Comparison of ENCODE assay signal across 8 mouse cellular contexts in genomic region chr10:61341557-61341956, GRCm38 (mm10). TPM values are rescaled to one million over a fixed set of nuclear protein-coding genes. Genes with fewer than 3 reads are reported as not detected.
DNase-seq lines count a peak whose midpoint lies in the region; ATAC-seq and TF ChIP-seq lines count a peak whose summit lies in the region.

No protein-coding gene starts in this region.

- peak; percentile 71 for TF ChIP-seq RAD21 in MEL (IDR thresholded peaks at IDR 0.05; ENCODE audit: low read depth, low read length)

- no peak for TF ChIP-seq EP300 in MEL (IDR thresholded peaks at IDR 0.05; ENCODE audit: low read depth in 1 of 2, low read length in 2 of 2)

- intact Hi-C loops in left cerebral cortex, postnatal 10 days (cut with DNase I): loop anchor here (2.0 to 10.0 kb wide), 2 partner anchors 57 to 313 kb away; no protein-coding TSS in a partner anchor

- DNase-seq in MEL (ENCODE audit: low read depth, low spot score): peak; percentile 57
- DNase-seq in hindbrain, embryonic 14.5 days (ENCODE audit: low spot score): peak; percentile 73
- peak; percentile 66 to 82 for DNase-seq in left cerebral cortex, postnatal 10 days (ENCODE audit: extremely low spot score in 1 of 2, low spot score in 2 of 2)
- peak; percentile 81 for DNase-seq in midbrain, embryonic 14.5 days
- peak; percentile 30 to 64 for DNase-seq in spleen, adult 18-20 months

- no peak overlapping the region for H3K4me3 ChIP-seq in MEL (ENCODE audit: control insufficient read depth in 1 of 2, insufficient read depth in 1 of 2, low read depth in 2 of 2, low read length in 2 of 2)
- H3K4me3 ChIP-seq in bone marrow macrophage, adult 2 months (ENCODE audit: insufficient read depth, low read length): no peak overlapping the region
- no peak overlapping the region for H3K4me3 ChIP-seq in forebrain, embryonic 12.5 days (replicated peaks)
- no peak overlapping the region for H3K4me3 ChIP-seq in hindbrain, embryonic 14.5 days (replicated peaks; ENCODE audit: low read length)
- H3K4me3 ChIP-seq in midbrain, embryonic 14.5 days (replicated peaks; ENCODE audit: low read depth, low read length): no peak overlapping the region

- H3K9me3 ChIP-seq in MEL (replicated peaks; ENCODE audit: insufficient read depth, low read length): no peaks in the 10 kb centered on the region
- no peaks in the 10 kb centered on the region for H3K9me3 ChIP-seq in forebrain, embryonic 12.5 days
- H3K9me3 ChIP-seq in hindbrain, embryonic 14.5 days (ENCODE audit: control insufficient read depth, low read length): no peaks in the 10 kb centered on the region
- no peaks in the 10 kb centered on the region for H3K9me3 ChIP-seq in midbrain, embryonic 14.5 days (ENCODE audit: control insufficient read depth, low read length)

- H3K36me3 ChIP-seq in MEL (ENCODE audit: control insufficient read depth in 1 of 2, insufficient read depth in 2 of 2, low read length in 2 of 2): no peaks in the 10 kb centered on the region
- no peaks in the 10 kb centered on the region for H3K36me3 ChIP-seq in forebrain, embryonic 12.5 days (replicated peaks)
- no peaks in the 10 kb centered on the region; the same call in 1 of the 2 replicates for H3K36me3 ChIP-seq in hindbrain, embryonic 14.5 days (replicated peaks; ENCODE audit: control insufficient read depth, insufficient read depth)
- no peaks in the 10 kb centered on the region for H3K36me3 ChIP-seq in midbrain, embryonic 14.5 days (ENCODE audit: control insufficient read depth, insufficient read depth, low read length)

- TF ChIP-seq CTCF in MEL (IDR thresholded peaks at IDR 0.05 in 2 of 3, conservative IDR thresholded peaks at IDR 0.05 in 1 of 3; ENCODE audit: control insufficient read depth in 1 of 3, insufficient read depth in 1 of 3, low read depth in 2 of 3, low read length in 3 of 3, poor library complexity in 1 of 3, severe bottlenecking in 1 of 3): peak; percentile 84 to 91 (median 89)
- peak; percentile 82 for TF ChIP-seq CTCF in bone marrow macrophage, adult 2 months (IDR thresholded peaks at IDR 0.05; ENCODE audit: low read depth, low read length)

- H3K4me1 ChIP-seq in MEL (ENCODE audit: control insufficient read depth in 1 of 2, insufficient read depth in 2 of 2, low read length in 2 of 2): no peaks in the 10 kb centered on the region
- peaks cover 2% of the 10 kb centered on the region; the same call in 1 of the 2 replicates for H3K4me1 ChIP-seq in bone marrow macrophage, adult 2 months (ENCODE audit: control insufficient read depth, insufficient read depth, low read length)
- peaks cover 9% of the 10 kb centered on the region for H3K4me1 ChIP-seq in forebrain, embryonic 12.5 days
- H3K4me1 ChIP-seq in hindbrain, embryonic 14.5 days (replicated peaks; ENCODE audit: control insufficient read depth, insufficient read depth, low read length): 0 out of 2 replicates have a peak, but pooled peaks cover 8% of the 10 kb centered on the region
- H3K4me1 ChIP-seq in midbrain, embryonic 14.5 days (ENCODE audit: control insufficient read depth, insufficient read depth, low read length): 0 out of 2 replicates have a peak, but pooled peaks cover 4% of the 10 kb centered on the region

- H3K4me2 ChIP-seq in forebrain, embryonic 12.5 days: no peak overlapping the region
- H3K4me2 ChIP-seq in hindbrain, embryonic 14.5 days (replicated peaks): no peak overlapping the region
- H3K4me2 ChIP-seq in midbrain, embryonic 14.5 days (ENCODE audit: low read length): no peak overlapping the region

- no peaks in the 10 kb centered on the region for H3K79me2 ChIP-seq in MEL (ENCODE audit: control insufficient read depth, insufficient read depth, low read length, poor library complexity)

- ATAC-seq in forebrain, embryonic 12.5 days (ENCODE audit: low FRiP score): 0 out of 2 replicates have a peak, but pooled peaks have one; percentile 24
- ATAC-seq in hindbrain, embryonic 14.5 days (ENCODE audit: low FRiP score): peak; percentile 46; the same call in 1 of the 2 replicates
- ATAC-seq in midbrain, embryonic 14.5 days (ENCODE audit: low FRiP score, low TSS enrichment): no peak
- ATAC-seq in erythroblast, adult 5-6 weeks (replicated peaks; ENCODE audit: low FRiP score, poor library complexity, severe bottlenecking): no peak

- WGBS in forebrain, embryonic 12.5 days: 73% methylated on average over 6 of the region's 6 CpGs
- WGBS in hindbrain, embryonic 14.5 days: 74% methylated on average over 6 of the region's 6 CpGs
- WGBS in midbrain, embryonic 14.5 days: 75% methylated on average over 6 of the region's 6 CpGs

- TF ChIP-seq POLR2A in MEL (IDR thresholded peaks at IDR 0.05; ENCODE audit: control insufficient read depth in 1 of 2, insufficient read depth in 1 of 2, low read depth in 1 of 2, low read length in 2 of 2, poor library complexity in 1 of 2): no peak
- TF ChIP-seq POLR2A in bone marrow macrophage, adult 2 months (IDR thresholded peaks at IDR 0.05; ENCODE audit: borderline replicate concordance, low read depth, low read length): no peak

- H3K27me3 ChIP-seq in MEL (ENCODE audit: control insufficient read depth in 1 of 2, insufficient read depth in 2 of 2, low read length in 2 of 2): no peaks in the 10 kb centered on the region
- H3K27me3 ChIP-seq in forebrain, embryonic 12.5 days: no peaks in the 10 kb centered on the region
- no peaks in the 10 kb centered on the region for H3K27me3 ChIP-seq in hindbrain, embryonic 14.5 days (ENCODE audit: control insufficient read depth, insufficient read depth, low read length)
- H3K27me3 ChIP-seq in midbrain, embryonic 14.5 days (ENCODE audit: control insufficient read depth, insufficient read depth, low read length): no peaks in the 10 kb centered on the region

- no peak overlapping the region for H3K9ac ChIP-seq in MEL (ENCODE audit: control insufficient read depth, low read depth, low read length, poor library complexity, severe bottlenecking)
- H3K9ac ChIP-seq in forebrain, embryonic 12.5 days: no peak overlapping the region
- H3K9ac ChIP-seq in hindbrain, embryonic 14.5 days: no peak overlapping the region
- no peak overlapping the region for H3K9ac ChIP-seq in midbrain, embryonic 14.5 days (replicated peaks; ENCODE audit: low read length)

- no peak overlapping the region for H3K27ac ChIP-seq in MEL (ENCODE audit: control insufficient read depth, low read depth, low read length)
- H3K27ac ChIP-seq in bone marrow macrophage, adult 2 months (ENCODE audit: insufficient read depth, low read depth, low read length): no peak overlapping the region
- H3K27ac ChIP-seq in forebrain, embryonic 12.5 days: no peak overlapping the region
- H3K27ac ChIP-seq in hindbrain, embryonic 14.5 days: no peak overlapping the region
- H3K27ac ChIP-seq in midbrain, embryonic 14.5 days (replicated peaks; ENCODE audit: low read depth, low read length): no peak overlapping the region

TF ChIP-seq in MEL, 35 proteins besides CTCF, POLR2A, EP300 and RAD21:
- TF ChIP-seq TAL1 (IDR thresholded peaks at IDR 0.05; ENCODE audit: low read length): no peak
- no peak for TF ChIP-seq USF2 (IDR thresholded peaks at IDR 0.05; ENCODE audit: borderline replicate concordance in 1 of 2, insufficient read depth in 1 of 2, low read depth in 1 of 2, low read length in 2 of 2)
- no peak for TF ChIP-seq KAT2A (conservative IDR thresholded peaks at IDR 0.05; ENCODE audit: low read depth, low read length)
- TF ChIP-seq RCOR1 (IDR thresholded peaks at IDR 0.05; ENCODE audit: low read depth, low read length): no peak
- TF ChIP-seq SMC3 (IDR thresholded peaks at IDR 0.05; ENCODE audit: low read depth, low read length): peak; percentile 87
- peak; percentile 33; the same call in 1 of the 2 replicates for TF ChIP-seq ZC3H11A (IDR thresholded peaks at IDR 0.05; ENCODE audit: low read depth, low read length)

RNA-seq across cellular contexts. Expression of gene Pald1, which starts 41.8 kb away (rescaled TPM):
- 2.9 and 3.0 TPM in 2 replicates for total RNA-seq in MEL (2012; rRNA removed)
- polyA plus RNA-seq in MEL (2012; ENCODE audit: insufficient read depth in 1 of 2, insufficient read length in 2 of 2, low read depth in 1 of 2, low replicate concordance in 2 of 2, missing spikeins in 1 of 2): 1 to 10 TPM in 1 of 2 experiments, not detected in 1; 6.4 TPM
- polyA plus RNA-seq in bone marrow macrophage, adult 2 months (2012; ENCODE audit: insufficient read depth, insufficient read length, missing spikeins): 5.3 and 5.7 TPM in 2 replicates
- 20.7 and 22.9 TPM in 2 replicates for polyA plus RNA-seq in forebrain, embryonic 12.5 days (2016; fragmentation: Nextera tagmentation; extraction: Ambion mirVana)
- 24.5 and 26.7 TPM in 2 replicates for polyA plus RNA-seq in hindbrain, embryonic 14.5 days (2014; fragmentation: Nextera tagmentation; extraction: Ambion mirVana)
- total RNA-seq in left cerebral cortex, postnatal 10 days (2021): 10 to 100 TPM; 17.6 to 18.8 TPM
- polyA plus RNA-seq in midbrain, embryonic 14.5 days (2014; fragmentation: Nextera tagmentation; extraction: Ambion mirVana): 16.5 and 18.7 TPM in 2 replicates
- not detected in 2 replicates for total RNA-seq in erythroblast, adult 5-6 weeks (2015; ENCODE audit: low replicate concordance)
- total RNA-seq in erythroblast, adult 5-6 weeks (2017; ENCODE audit: low replicate concordance): not detected in 2 replicates

RNA-seq across cellular contexts. Expression of gene Prf1, which starts 43.9 kb away (rescaled TPM):
- total RNA-seq in MEL (2012; rRNA removed): not detected in 2 replicates
- under 1 TPM in 1 of 2 experiments, not detected in 1; 0.04 TPM for polyA plus RNA-seq in MEL (2012; ENCODE audit: insufficient read depth in 1 of 2, insufficient read length in 2 of 2, low read depth in 1 of 2, low replicate concordance in 2 of 2, missing spikeins in 1 of 2)
- polyA plus RNA-seq in bone marrow macrophage, adult 2 months (2012; ENCODE audit: insufficient read depth, insufficient read length, missing spikeins): not detected in 2 replicates
- not detected in 2 replicates for polyA plus RNA-seq in forebrain, embryonic 12.5 days (2016; fragmentation: Nextera tagmentation; extraction: Ambion mirVana)
- polyA plus RNA-seq in hindbrain, embryonic 14.5 days (2014; fragmentation: Nextera tagmentation; extraction: Ambion mirVana): 0.12 TPM in 1 of 2 replicates, not detected in the other
- total RNA-seq in left cerebral cortex, postnatal 10 days (2021): not detected
- not detected in 2 replicates for polyA plus RNA-seq in midbrain, embryonic 14.5 days (2014; fragmentation: Nextera tagmentation; extraction: Ambion mirVana)
- total RNA-seq in erythroblast, adult 5-6 weeks (2015; ENCODE audit: low replicate concordance): not detected in 2 replicates
- not detected in 2 replicates for total RNA-seq in erythroblast, adult 5-6 weeks (2017; ENCODE audit: low replicate concordance)

Comparison
In these comparisons a context has a peak if more than half of its experiments do, and no peak if none do; other contexts are left out.
1. ATAC-seq: peak in forebrain, embryonic 12.5 days (single experiment) and hindbrain, embryonic 14.5 days (single experiment); none in midbrain, embryonic 14.5 days (single experiment) and erythroblast, adult 5-6 weeks (single experiment).
2. Peak in every context shown above with its lines, with median percentiles within 50 percentile points of each other: DNase-seq.